Mouse (Mus musculus) lung, postnatal 14 days (tissue): ENCODE data around the gene Mdk.

Experiments used
- DNase-seq: peaks from one replicate; pipeline ENCODE4 v3.0.0; 2021

Mdk gene

DNA sequence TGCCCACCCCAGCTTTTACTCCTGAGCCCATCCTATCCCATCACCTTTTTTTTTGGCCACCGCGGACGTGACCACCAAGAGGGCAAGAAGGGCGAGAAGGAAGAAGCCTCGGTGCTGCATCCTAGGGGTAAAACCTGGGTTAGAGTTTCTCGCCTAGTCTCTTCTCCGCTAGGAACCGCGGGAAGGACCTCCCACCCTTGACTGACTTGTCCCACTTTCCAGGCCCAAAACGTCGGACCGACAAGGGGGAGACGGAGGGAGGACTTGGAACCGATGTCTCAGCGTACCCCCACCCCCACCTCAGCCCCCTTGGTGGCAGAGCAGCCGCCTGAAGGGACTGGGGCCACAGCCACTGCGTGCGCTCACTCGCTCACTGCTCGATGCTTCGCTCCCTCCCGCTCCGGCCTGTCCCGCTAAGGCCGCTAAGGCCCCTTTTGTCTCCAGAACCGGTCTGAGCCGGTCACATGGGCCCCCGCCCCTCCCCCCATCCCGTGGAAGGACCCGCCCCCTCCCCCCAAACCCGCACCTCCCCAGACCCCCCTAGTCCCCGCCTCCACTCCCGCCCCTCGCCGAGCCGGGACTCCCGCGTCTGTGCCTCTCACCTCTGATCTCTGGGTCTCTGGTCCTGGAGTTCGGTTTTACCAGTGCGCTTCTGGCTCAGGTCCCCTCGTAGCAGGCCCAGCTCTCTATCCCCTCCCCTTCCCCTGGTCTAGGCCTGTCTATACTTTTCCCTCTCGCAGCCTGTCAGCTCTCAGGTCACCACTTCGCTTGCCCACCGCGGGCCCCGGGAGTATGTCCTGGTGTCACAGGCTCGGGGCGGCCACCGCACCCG, 553 bp downstream of the Mdk start:
- no peak for DNase-seq

DNA sequence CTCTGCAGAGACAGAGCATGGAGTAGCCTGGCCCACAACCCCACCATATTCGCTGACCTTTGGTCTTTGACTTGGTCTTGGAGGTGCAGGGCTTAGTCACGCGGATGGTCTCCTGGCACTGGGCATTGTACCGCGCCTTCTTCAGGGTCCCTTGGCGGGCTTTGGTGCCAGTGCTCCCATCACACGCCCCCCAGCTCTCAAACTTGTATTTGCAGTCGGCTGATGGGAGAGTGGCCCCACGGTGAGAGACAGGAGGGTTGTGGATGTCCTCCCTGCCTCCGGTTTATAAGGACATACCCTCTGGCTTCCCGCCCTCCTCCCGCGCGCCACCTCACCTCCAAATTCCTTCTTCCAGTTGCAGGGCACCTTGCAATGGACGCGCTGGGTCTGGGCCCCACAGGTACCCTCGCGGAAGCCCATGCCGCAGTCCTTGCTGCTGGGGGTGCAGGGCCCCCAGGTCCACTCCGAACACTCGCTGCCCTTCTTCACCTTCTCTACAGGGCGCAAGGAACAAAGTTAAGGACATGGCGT, 1.3 kb downstream of the Mdk start:
- DNase-seq, result no peak

DNA sequence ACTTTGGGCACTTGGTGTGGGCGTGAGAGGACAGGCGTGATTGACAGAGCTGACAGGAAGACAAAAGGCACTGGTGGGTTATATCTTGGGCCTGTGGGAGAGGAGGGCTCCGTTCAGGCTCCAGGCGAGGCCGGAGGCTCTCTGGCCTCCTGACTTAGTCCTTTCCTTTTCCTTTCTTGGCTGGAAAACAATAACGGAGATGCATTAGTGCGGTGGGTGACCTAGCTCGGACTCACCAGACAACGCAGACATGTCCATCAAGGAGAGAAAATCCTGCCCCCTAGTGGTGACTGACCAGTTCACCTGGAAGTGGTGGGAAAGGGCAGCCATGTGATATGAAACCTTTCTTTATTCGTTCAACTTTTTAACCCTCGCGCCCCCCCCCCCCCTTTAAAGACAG, 2.2 kb downstream of the Mdk start:
- peak; percentile 76 for DNase-seq

- DNase-seq, result no peak
These were observed 2.6 kb downstream of the Mdk start for GRCm38 (mm10) chr2:91929455-91929854.

- DNase-seq, result no peak
These were observed 3.4 kb downstream of the Mdk start for GRCm38 (mm10) chr2:91928534-91929350.

DNA sequence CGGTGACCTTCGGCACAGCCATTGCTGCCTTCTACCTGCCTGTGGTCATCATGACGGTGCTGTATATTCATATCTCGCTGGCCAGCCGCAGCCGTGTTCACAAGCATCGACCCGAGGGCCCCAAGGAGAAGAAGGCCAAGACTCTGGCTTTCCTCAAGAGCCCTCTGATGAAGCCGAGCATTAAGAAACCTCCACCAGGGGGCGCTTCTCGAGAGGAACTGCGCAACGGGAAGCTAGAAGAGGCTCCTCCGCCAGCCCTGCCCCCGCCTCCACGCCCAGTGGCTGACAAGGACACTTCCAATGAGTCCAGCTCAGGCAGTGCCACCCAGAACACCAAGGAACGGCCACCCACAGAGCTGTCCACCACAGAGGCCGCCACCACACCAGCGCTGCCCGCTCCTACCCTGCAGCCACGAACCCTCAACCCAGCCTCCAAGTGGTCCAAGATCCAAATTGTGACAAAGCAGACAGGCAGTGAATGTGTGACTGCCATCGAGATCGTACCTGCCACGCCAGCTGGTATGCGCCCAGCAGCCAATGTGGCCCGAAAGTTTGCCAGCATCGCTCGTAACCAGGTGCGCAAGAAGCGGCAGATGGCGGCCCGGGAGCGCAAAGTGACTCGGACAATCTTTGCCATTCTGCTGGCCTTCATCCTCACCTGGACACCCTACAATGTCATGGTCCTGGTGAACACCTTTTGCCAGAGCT, 4.1 kb downstream of the Mdk start:
- DNase-seq, result peak; percentile 91

DNA sequence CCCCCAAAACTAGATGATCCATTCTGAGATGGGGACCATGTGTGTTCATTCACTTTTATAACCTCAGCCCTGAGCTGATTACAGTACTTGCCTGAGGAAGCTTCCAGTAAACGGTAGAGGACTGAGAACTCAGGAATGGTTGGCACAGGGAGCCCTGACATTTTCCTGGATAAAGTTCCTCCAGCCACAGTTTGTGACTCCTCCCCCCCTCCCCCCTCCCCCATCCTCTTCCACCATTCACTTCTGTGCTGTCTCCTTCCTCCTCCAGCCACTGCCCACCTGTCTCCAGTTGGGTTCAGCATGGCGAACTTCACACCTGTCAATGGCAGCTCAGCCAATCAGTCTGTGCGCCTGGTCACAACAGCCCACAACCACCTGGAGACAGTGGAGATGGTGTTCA, 5.1 kb downstream of the Mdk start, which contains the start of gene Chrm4:
Chrm4 (plus strand) TSS at position 301 of the 400 bp plus-strand sequence.
- no peak for DNase-seq

- DNase-seq, result no peak
These were observed 6.7 kb downstream of the Mdk start for GRCm38 (mm10) chr2:91925442-91925841.

GRCm38 (mm10) chr2:91924726-91925125, 7.4 kb downstream of the Mdk start:
- DNase-seq, result no peak

DNA sequence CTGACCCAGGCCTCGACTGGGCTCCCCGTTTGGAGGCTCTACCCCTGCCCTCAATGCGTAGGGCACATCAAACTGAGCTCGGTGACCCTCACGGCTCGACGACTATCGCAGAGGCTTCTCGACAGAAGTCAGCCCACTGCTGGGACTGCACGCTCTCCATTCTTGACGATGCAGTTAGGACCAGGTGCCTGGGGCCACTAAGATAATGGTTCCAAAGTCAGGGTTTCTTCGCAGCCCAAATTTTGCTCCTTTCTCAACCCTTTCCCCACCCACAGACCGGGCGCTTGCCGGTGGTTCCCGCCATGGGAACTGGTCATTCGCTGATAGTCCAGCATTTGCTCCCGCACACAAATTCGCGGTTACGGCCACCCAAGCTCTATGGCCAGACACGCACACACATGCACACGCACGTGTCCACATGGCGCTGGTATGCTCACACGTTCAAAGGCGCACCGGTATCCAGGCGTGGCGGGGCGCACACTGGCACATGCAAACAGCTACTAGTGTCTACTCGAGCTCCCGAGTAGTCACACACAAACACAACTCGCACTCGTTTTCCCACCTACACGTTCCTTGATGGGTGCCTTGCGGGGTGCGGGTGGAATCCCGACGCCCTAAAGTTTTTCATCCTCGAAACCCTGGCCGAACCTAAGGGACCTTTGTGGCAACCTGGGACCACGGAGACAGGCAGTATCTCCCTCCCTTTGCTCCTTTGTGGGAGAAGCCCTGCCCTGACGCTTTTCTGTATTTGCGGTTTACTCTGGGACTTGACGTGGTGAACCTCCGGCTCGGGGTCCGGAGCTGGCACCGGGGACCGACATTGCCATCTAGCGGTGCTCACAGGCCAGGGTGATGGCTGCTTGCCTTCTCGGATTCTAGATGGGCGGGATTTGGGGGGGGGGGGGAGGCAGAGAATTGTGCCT, 8.4 kb downstream of the Mdk start:
- DNase-seq, result peak; percentile 81

GRCm38 (mm10) chr2:91922586-91923414, 9.3 kb downstream of the Mdk start:
- DNase-seq, result no peak

DNA sequence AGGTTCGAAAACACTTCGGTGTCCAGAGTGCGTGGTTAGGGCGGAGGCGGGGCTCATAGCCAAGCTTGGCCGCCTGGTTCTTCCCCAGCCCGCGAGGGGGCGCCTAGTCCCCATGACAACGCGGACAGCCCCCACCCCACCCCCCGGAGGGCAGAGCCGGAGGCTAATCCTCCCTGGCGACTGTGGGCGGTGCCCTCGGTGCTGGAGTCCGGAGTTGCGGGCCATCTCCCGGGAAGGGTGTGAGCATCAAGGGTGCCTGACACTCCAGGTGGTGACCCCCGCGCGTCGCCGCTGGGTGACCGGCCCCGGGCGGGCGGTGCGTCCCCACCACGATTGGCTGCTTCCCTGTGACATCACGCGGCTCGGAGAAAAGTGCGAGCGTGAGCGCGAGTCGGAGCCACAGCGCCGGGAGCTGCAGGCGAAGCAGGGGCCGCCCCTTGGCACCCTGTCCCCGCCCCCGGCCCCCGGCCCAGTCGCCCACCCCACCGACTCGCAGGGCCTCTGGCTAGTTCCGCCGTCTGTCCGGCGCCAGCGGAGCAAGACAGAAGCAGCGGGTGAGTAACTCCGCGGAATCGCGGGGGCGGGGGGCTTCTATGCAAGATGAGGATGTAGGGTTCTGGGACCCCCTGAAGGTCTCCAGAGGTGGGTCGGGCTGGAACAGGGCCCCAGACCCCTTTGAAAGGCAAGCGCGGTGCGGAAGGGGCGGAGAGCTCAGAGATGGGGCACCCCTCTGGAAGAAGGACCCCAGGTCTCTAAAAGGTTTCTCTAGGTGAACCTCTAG, 10.1 kb downstream of the Mdk start:
- peak; percentile 58 for DNase-seq

DNA sequence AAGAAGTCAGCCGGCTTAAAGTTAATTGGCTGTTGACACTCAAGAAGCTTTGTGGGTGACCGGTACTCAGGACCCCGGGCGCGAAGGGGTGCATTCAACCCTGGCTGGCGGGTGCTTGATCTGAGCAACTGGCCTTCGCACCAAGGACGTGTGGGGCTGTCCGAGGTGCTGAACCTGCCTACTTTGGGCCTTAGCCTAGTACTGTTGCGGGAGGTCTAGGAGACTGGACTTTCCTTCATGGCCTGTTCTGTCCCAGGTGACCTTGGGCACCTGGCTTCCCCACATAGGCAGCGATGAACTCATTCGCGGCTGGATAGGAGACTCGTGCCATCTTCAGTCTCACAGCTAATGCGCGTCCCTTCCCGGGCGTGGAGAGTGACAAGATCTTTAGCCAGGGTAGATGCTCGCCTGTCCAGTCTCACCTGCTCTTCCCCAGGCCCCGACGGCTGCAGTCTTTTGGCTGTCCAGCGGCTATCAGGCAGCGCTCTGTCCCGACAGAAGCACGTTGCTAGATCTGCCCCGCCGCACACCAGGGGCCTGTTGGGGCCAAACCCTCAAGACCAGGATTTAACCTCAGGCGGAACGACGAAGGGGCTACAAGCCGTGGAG, 10.8 kb downstream of the Mdk start:
- peak; percentile 86 for DNase-seq

- no peak for DNase-seq
These were observed 12.0 kb downstream of the Mdk start for GRCm38 (mm10) chr2:91920130-91920529.

GRCm38 (mm10) chr2:91917096-91917495, 15.0 kb downstream of the Mdk start:
- no peak for DNase-seq

- no peak for DNase-seq
These were observed 15.6 kb downstream of the Mdk start for GRCm38 (mm10) chr2:91916346-91916977.

DNA sequence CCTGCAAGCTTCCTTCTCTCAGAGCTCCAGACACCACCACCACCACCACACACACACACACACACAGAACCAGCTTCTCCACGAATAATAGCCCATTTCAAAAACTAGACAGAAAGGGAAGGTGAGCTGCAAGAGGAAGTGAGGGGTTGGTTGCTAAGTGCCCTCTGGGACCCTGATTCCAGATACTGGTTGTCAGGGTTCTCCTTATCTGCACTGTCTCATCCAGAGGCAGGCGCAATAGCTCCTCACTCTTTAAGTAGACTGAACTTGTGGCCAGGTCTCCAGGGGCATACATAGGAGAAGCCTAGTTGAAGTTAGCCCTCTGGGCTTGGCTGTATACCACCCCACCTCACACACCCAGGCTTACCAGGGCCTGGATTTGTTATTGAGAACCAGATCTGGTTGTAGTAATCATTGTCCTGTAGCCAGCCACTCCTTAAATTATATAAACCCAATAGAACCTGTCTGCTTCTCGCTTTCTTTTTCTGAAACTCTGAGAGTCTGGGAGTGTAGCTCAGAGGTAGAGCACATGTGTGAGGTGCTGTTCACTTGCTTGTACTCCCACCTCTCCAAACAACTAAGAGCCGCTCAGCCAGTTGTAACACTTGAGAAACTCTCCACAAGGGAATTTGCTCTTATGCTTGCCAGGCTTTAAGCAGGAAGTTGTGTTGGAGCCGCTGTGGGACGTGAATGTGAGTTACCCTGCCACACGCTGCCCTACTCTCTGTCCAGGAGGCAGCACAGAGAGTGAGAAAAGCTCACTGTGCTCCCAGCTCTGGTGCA, 18.6 kb downstream of the Mdk start:
- DNase-seq, result no peak

DNA sequence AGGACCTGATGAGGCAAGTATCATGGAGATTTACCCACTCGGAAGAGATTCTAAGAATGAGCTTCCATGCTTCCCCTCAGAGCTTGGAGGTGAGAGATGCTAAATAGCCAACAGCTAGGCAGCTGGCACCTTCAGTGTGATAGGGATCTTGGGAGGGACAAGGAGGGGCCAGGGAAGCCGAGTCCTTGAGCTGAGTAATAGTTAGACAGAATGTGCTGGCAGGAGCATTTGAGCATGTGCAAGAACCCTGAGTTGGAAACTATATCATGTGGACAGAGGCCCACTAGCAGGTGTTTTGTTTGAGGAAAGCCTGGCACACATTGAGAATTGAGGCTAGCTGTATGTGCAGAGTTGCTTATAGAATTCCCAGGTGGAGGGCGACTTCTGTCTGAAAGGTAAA, 19.5 kb downstream of the Mdk start:
- no peak for DNase-seq
